Mouse (Mus musculus): ENCODE results near the gene Gm45021.

Gm45021 gene

GRCm38 (mm10) chr6:48572572-48573061 is 16.8 kb upstream of the Gm45021 start, which contains the start of gene Rarres2:
TSS of gene Rarres2 (minus strand) at chr6:48572789.
- DNase-seq (ENCODE audit: low spot score in 2 of 2) = no peak

GRCm38 (mm10) chr6:48573280-48573679 is 16.1 kb upstream of the Gm45021 start:
- no peak for DNase-seq (ENCODE audit: low spot score in 2 of 2)

- no peak for DNase-seq (ENCODE audit: low spot score in 2 of 2)
These were observed 15.4 kb upstream of the Gm45021 start for GRCm38 (mm10) chr6:48573981-48574380.

GRCm38 (mm10) chr6:48578736-48579135 is 10.7 kb upstream of the Gm45021 start:
- DNase-seq (ENCODE audit: low spot score in 2 of 2) = no peak

GRCm38 (mm10) chr6:48579215-48579648 is 10.2 kb upstream of the Gm45021 start:
- no peak for DNase-seq (ENCODE audit: low spot score in 2 of 2)

GRCm38 (mm10) chr6:48581257-48581656 is 8.2 kb upstream of the Gm45021 start:
- DNase-seq (ENCODE audit: low spot score in 2 of 2) = no peak

GRCm38 (mm10) chr6:48582037-48582436 is 7.4 kb upstream of the Gm45021 start:
- DNase-seq (ENCODE audit: low spot score in 2 of 2) = peak; percentile 43 to 48

GRCm38 (mm10) chr6:48591221-48591845 is 1.9 kb downstream of the Gm45021 start:
- DNase-seq (ENCODE audit: low spot score in 2 of 2) = no peak

GRCm38 (mm10) chr6:48591871-48592270 is 2.5 kb downstream of the Gm45021 start:
- no peak for DNase-seq (ENCODE audit: low spot score in 2 of 2)

- DNase-seq (ENCODE audit: low spot score in 2 of 2) = peak; percentile 81
These were observed 4.0 kb downstream of the Gm45021 start, which contains the start of the genes Repin1 and Gm44965 for GRCm38 (mm10) chr6:48593158-48594042. TSS of gene Repin1 (plus strand) at chr6:48593883. TSS of gene Gm44965 (plus strand) at chr6:48593941.

GRCm38 (mm10) chr6:48594043-48594738 is 4.8 kb downstream of the Gm45021 start:
- no peak for DNase-seq (ENCODE audit: low spot score in 2 of 2)

- DNase-seq (ENCODE audit: low spot score in 2 of 2) = no peak
These were observed 5.9 kb downstream of the Gm45021 start for GRCm38 (mm10) chr6:48595278-48595677.

GRCm38 (mm10) chr6:48596545-48597232 is 7.3 kb downstream of the Gm45021 start:
- no peak for DNase-seq (ENCODE audit: low spot score in 2 of 2)

GRCm38 (mm10) chr6:48597233-48597625 is 7.8 kb downstream of the Gm45021 start:
- DNase-seq (ENCODE audit: low spot score in 2 of 2) = no peak

- DNase-seq (ENCODE audit: low spot score in 2 of 2) = no peak
These were observed 11.2 kb downstream of the Gm45021 start for GRCm38 (mm10) chr6:48600594-48600993.

- peak; percentile 86 to 87 for DNase-seq (ENCODE audit: low spot score in 2 of 2)
These were observed 12.1 kb downstream of the Gm45021 start, which contains the start of gene Zfp775 for GRCm38 (mm10) chr6:48601271-48602079. TSS of gene Zfp775 (plus strand) at chr6:48602063.

GRCm38 (mm10) chr6:48602080-48602741 is 12.8 kb downstream of the Gm45021 start:
- peak; percentile 53 to 64 for DNase-seq (ENCODE audit: low spot score in 2 of 2)

GRCm38 (mm10) chr6:48608124-48608523 is 18.7 kb downstream of the Gm45021 start:
- DNase-seq (ENCODE audit: low spot score in 2 of 2) = no peak

GRCm38 (mm10) chr6:48609512-48609911 is 20.1 kb downstream of the Gm45021 start:
- DNase-seq (ENCODE audit: low spot score in 2 of 2) = no peak

- DNase-seq (ENCODE audit: low spot score in 2 of 2) = no peak
These were observed 21.2 kb downstream of the Gm45021 start for GRCm38 (mm10) chr6:48610657-48611056.

Measured in natural killer cell, adult 2 months (primary cell).